Comparison of ENCODE assay signal across 9 mouse cellular contexts in genomic region chr13:113225811-113226210, GRCm38 (mm10). TPM values are rescaled to one million over a fixed set of nuclear protein-coding genes. Genes with fewer than 3 reads are reported as not detected.
DNase-seq lines count a peak whose midpoint lies in the region; ATAC-seq and TF ChIP-seq lines count a peak whose summit lies in the region.
"Had no signal": no experiment of that assay in that cellular context is flagged by ENCODE, and none has a peak within 500 bp of the region (broad histone marks: within the 10 kb centered on the region; RNA-seq: fewer than 3 reads in every experiment).

Gene Gzmk, minus strand, starts transcription at chr13:113225908.

- no peak within 1 kb of the TSS for H3K4me2 ChIP-seq in CH12.LX (ENCODE audit: insufficient read depth, low read depth, poor library complexity, severe bottlenecking)
- peak within 1 kb of the TSS; percentile 28 for H3K4me2 ChIP-seq in hindbrain, embryonic 16.5 days (ENCODE audit: low read length)
- peak within 1 kb of the TSS; percentile 28 for H3K4me2 ChIP-seq in midbrain, embryonic 16.5 days (ENCODE audit: low read length)

- H3K36me3 ChIP-seq in CH12.LX (replicated peaks in 1 of 2; ENCODE audit: control insufficient read depth in 1 of 2, insufficient read depth in 1 of 2, low read length in 1 of 2), result no peaks in the 10 kb centered on the region
- H3K36me3 ChIP-seq in hindbrain, embryonic 16.5 days (ENCODE audit: control insufficient read depth, insufficient read depth, low read length), result no peaks in the 10 kb centered on the region
- no peaks in the 10 kb centered on the region for H3K36me3 ChIP-seq in midbrain, embryonic 16.5 days (ENCODE audit: control insufficient read depth, insufficient read depth, low read length)

- peak; percentile 12 for DNase-seq in CH12.LX (ENCODE audit: extremely low read depth)
- DNase-seq in embryo, embryonic 11 days, result peak; percentile 56
- no peak for DNase-seq in urinary bladder, adult 2 months (ENCODE audit: low spot score)
- no peak for DNase-seq in cerebellum, postnatal 10 days
- no peak for DNase-seq in cerebellum, adult 2 months

- H3K9ac ChIP-seq in CH12.LX (ENCODE audit: insufficient read depth, low read depth), result no peak within 1 kb of the TSS
- H3K9ac ChIP-seq in hindbrain, embryonic 16.5 days (ENCODE audit: low read depth, low read length), result no peak within 1 kb of the TSS
- no peak within 1 kb of the TSS for H3K9ac ChIP-seq in midbrain, embryonic 16.5 days (ENCODE audit: low read depth, low read length)

- no peaks in the 10 kb centered on the region for H3K4me1 ChIP-seq in CH12.LX (ENCODE audit: control insufficient read depth in 1 of 2, insufficient read depth in 2 of 2)
- H3K4me1 ChIP-seq in hindbrain, embryonic 16.5 days (ENCODE audit: control insufficient read depth, insufficient read depth, low read depth, low read length), result peaks cover 5% of the 10 kb centered on the region
- H3K4me1 ChIP-seq in midbrain, embryonic 16.5 days (ENCODE audit: control insufficient read depth, insufficient read depth, low read length), result peaks cover 11% of the 10 kb centered on the region; the same call in 1 of the 2 replicates
- no peaks in the 10 kb centered on the region; the same call in 1 of the 2 replicates for H3K4me1 ChIP-seq in cerebellum, adult 2 months (ENCODE audit: control insufficient read depth, insufficient read depth, low read length)

- no peaks in the 10 kb centered on the region for H3K9me3 ChIP-seq in CH12.LX (replicated peaks; ENCODE audit: low read length)
- H3K9me3 ChIP-seq in hindbrain, embryonic 16.5 days (ENCODE audit: control insufficient read depth, low read length), result no peaks in the 10 kb centered on the region
- no peaks in the 10 kb centered on the region for H3K9me3 ChIP-seq in midbrain, embryonic 16.5 days (replicated peaks; ENCODE audit: control insufficient read depth, low read length, poor library complexity, severe bottlenecking)

- in situ Hi-C loops in CH12.LX (cut with MboI; ENCODE audit: low pct_ligation_motif_present, low pct_unique_long_range_greater_than_20kb, low sequenced_read_pairs), result no loop called here

- no peak for TF ChIP-seq POLR2A in CH12.LX (IDR thresholded peaks at IDR 0.05; ENCODE audit: low read depth, low read length)
- TF ChIP-seq POLR2A in cerebellum, adult 2 months (IDR thresholded peaks at IDR 0.05; ENCODE audit: borderline replicate concordance, insufficient read depth, low read length), result no peak

- no peaks in the 10 kb centered on the region for H3K27me3 ChIP-seq in CH12.LX (replicated peaks)
- no peaks in the 10 kb centered on the region for H3K27me3 ChIP-seq in hindbrain, embryonic 16.5 days (replicated peaks; ENCODE audit: control insufficient read depth, insufficient read depth, low read length)
- no peaks in the 10 kb centered on the region for H3K27me3 ChIP-seq in midbrain, embryonic 16.5 days (ENCODE audit: control insufficient read depth, insufficient read depth, low read depth, low read length)
- H3K27me3 ChIP-seq in cerebellum, adult 2 months (ENCODE audit: control insufficient read depth, insufficient read depth, low read length), result no peaks in the 10 kb centered on the region
- H3K27me3 ChIP-seq: Patski had no signal

- TF ChIP-seq RAD21 in CH12.LX (IDR thresholded peaks at IDR 0.05; ENCODE audit: low read depth, low read length), result no peak

- no peak for TF ChIP-seq EP300 in CH12.LX (IDR thresholded peaks at IDR 0.05; ENCODE audit: low read length)

- dilution Hi-C loops in CH12.LX (cut with MboI; ENCODE audit: extremely low pct_ligation_motif_present, extremely low pct_unique_long_range_greater_than_20kb, low sequenced_read_pairs), result no loop called here

- H3K4me3 ChIP-seq in CH12.LX (replicated peaks in 1 of 3; ENCODE audit: low read depth in 2 of 3, low read length in 2 of 3, poor library complexity in 1 of 3), result no peak within 1 kb of the TSS
- H3K4me3 ChIP-seq in hindbrain, embryonic 16.5 days (ENCODE audit: low read length), result no peak within 1 kb of the TSS
- H3K4me3 ChIP-seq in midbrain, embryonic 16.5 days (ENCODE audit: low read depth, low read length), result no peak within 1 kb of the TSS
- H3K4me3 ChIP-seq in cerebellum, adult 2 months (replicated peaks; ENCODE audit: insufficient read depth, low read depth, low read length), result no peak within 1 kb of the TSS

- no peaks in the 10 kb centered on the region for H3K79me2 ChIP-seq in CH12.LX (replicated peaks; ENCODE audit: control insufficient read depth, extremely low read depth, insufficient read depth, poor library complexity, severe bottlenecking)

- no peak within 1 kb of the TSS for H3K27ac ChIP-seq in CH12.LX (ENCODE audit: insufficient read depth, low read depth)
- no peak within 1 kb of the TSS for H3K27ac ChIP-seq in hindbrain, embryonic 16.5 days (ENCODE audit: low read depth, low read length)
- H3K27ac ChIP-seq in midbrain, embryonic 16.5 days (ENCODE audit: low read length), result 0 out of 2 replicates have a peak within 1 kb of the TSS, but pooled peaks have one; percentile 12
- no peak within 1 kb of the TSS for H3K27ac ChIP-seq in cerebellum, adult 2 months (ENCODE audit: insufficient read depth, low read length)

- TF ChIP-seq CTCF in CH12.LX (conservative IDR thresholded peaks at IDR 0.05 in 1 of 2, IDR thresholded peaks at IDR 0.05 in 1 of 2; ENCODE audit: low read depth in 2 of 2, low read length in 2 of 2), result no peak
- TF ChIP-seq CTCF in cerebellum, adult 2 months (IDR thresholded peaks at IDR 0.05; ENCODE audit: borderline replicate concordance, insufficient read depth, low read depth, low read length), result no peak

- WGBS in hindbrain, embryonic 16.5 days, result 27% methylated on average over 7 of the region's 7 CpGs
- WGBS in midbrain, embryonic 16.5 days, result 35% methylated on average over 7 of the region's 7 CpGs
- WGBS in cerebellum, adult 2 months, result 36% methylated on average over 7 of the region's 7 CpGs

- peak; percentile 96 for ATAC-seq in hindbrain, embryonic 16.5 days
- ATAC-seq in midbrain, embryonic 16.5 days, result peak; percentile 99
- ATAC-seq in erythroblast, adult 5-6 weeks (replicated peaks; ENCODE audit: low FRiP score, poor library complexity, severe bottlenecking), result no peak
- ATAC-seq: Patski had no signal

TF ChIP-seq in CH12.LX, 34 proteins besides CTCF, POLR2A, EP300 and RAD21:
- no peak for TF ChIP-seq ELF1 (IDR thresholded peaks at IDR 0.05; ENCODE audit: low read depth, low read length)
- TF ChIP-seq MXI1 (IDR thresholded peaks at IDR 0.05; ENCODE audit: low read depth, low read length), result peak; percentile 71
- TF ChIP-seq JUN (IDR thresholded peaks at IDR 0.05; ENCODE audit: insufficient read depth, low read depth, low read length), result no peak
- TF ChIP-seq E2F4 (IDR thresholded peaks at IDR 0.05; ENCODE audit: insufficient replicate concordance, low read depth, low read length), result no peak
- TF ChIP-seq TCF12 (IDR thresholded peaks at IDR 0.05; ENCODE audit: low read depth, low read length), result no peak

RNA-seq across cellular contexts. Expression of gene Gzmk, which starts in this region (rescaled TPM):
- total RNA-seq in CH12.LX (2012; rRNA removed) (not detected in 2 replicates), CH12.LX (2014; rRNA removed) (not detected in 2 replicates)
- not detected in 2 replicates for polyA plus RNA-seq in CH12.LX (2012; ENCODE audit: insufficient read length, low read depth)
- 0.16 TPM in 1 of 2 replicates, not detected in the other for polyA plus RNA-seq in hindbrain, embryonic 16.5 days (2015; fragmentation: Nextera tagmentation; extraction: Ambion mirVana)
- polyA plus RNA-seq in midbrain, embryonic 16.5 days (2015; fragmentation: Nextera tagmentation; extraction: Ambion mirVana), result 0.14 and 0.26 TPM in 2 replicates
- 0.07 and 0.23 TPM in 2 replicates for polyA plus RNA-seq in urinary bladder, adult 2 months (2012; rRNA removed)
- total RNA-seq in erythroblast, adult 5-6 weeks (2015; ENCODE audit: low replicate concordance), result not detected in 2 replicates
- not detected in 2 replicates for total RNA-seq in erythroblast, adult 5-6 weeks (2017; ENCODE audit: low replicate concordance)
- not detected in 2 replicates for polyA plus RNA-seq in cerebellum, adult 2 months (2012; rRNA removed)
- polyA plus RNA-seq: Patski had no signal

Comparison
In these comparisons a context has a peak if more than half of its experiments do, and no peak if none do; other contexts are left out.
1. Peak in DNase-seq in CH12.LX; RNA of the gene not detected or under 1 TPM.
2. Peak in ATAC-seq and H3K4me2 ChIP-seq in hindbrain, embryonic 16.5 days; RNA of the gene not detected or under 1 TPM.
3. Peak in ATAC-seq, H3K27ac ChIP-seq and H3K4me2 ChIP-seq in midbrain, embryonic 16.5 days; RNA of the gene not detected or under 1 TPM.